Comparison of ENCODE assay signal across 19 mouse cellular contexts in the genomic region with DNA sequence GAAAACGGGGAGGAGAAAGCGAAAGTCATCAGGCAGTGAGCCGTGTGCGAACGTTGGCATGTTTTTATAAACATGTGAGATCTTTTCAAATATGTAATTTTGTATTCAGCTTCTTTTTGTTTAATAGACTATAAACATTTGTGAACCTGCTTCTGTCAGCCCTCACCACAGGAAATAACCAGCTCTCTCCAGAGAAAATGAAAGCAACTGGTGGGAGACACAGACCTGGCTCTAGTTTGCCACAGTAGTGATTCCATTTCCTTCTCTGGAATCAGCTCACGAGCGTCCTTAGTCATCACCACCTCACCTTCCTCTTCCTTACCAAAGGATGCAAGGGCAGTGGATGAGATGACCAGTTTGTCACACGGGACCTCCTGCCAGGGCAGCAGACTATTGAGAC.
DNase-seq lines count a peak whose midpoint lies in the region; ATAC-seq lines count a peak whose summit lies in the region.
"Had no signal": no experiment of that assay in that cellular context is flagged by ENCODE, and none has a peak within 500 bp of the region (broad histone marks: within the 10 kb centered on the region; RNA-seq: fewer than 3 reads in every experiment).

No protein-coding gene starts in this region.

- H3K27ac ChIP-seq in lung, embryonic 16.5 days (ENCODE audit: low read length), result no peak overlapping the region
- no peak overlapping the region for H3K27ac ChIP-seq in intestine, embryonic 16.5 days (ENCODE audit: low read length)
- H3K27ac ChIP-seq in stomach, embryonic 16.5 days (ENCODE audit: low read length), result no peak overlapping the region
- no peak overlapping the region for H3K27ac ChIP-seq in forebrain, embryonic 16.5 days (ENCODE audit: low read length)
- H3K27ac ChIP-seq: embryonic facial prominence, embryonic 10.5 days; forebrain, embryonic 15.5 days; heart, embryonic 10.5 days had no signal

- WGBS in lung, embryonic 16.5 days, result 51% methylated on average over 8 of the region's 8 CpGs
- WGBS in intestine, embryonic 16.5 days, result 65% methylated on average over 8 of the region's 8 CpGs
- WGBS in stomach, embryonic 16.5 days, result 60% methylated on average over 8 of the region's 8 CpGs
- WGBS in forebrain, embryonic 16.5 days, result 87% methylated on average over 8 of the region's 8 CpGs

- no peaks in the 10 kb centered on the region for H3K9me3 ChIP-seq in lung, embryonic 16.5 days (ENCODE audit: control insufficient read depth, low read length)
- no peaks in the 10 kb centered on the region for H3K9me3 ChIP-seq in intestine, embryonic 16.5 days (ENCODE audit: control insufficient read depth, low read length)
- no peaks in the 10 kb centered on the region for H3K9me3 ChIP-seq in stomach, embryonic 16.5 days (replicated peaks; ENCODE audit: control insufficient read depth, low read length)
- no peaks in the 10 kb centered on the region for H3K9me3 ChIP-seq in forebrain, embryonic 16.5 days (ENCODE audit: control insufficient read depth, low read length)
- H3K9me3 ChIP-seq: embryonic facial prominence, embryonic 10.5 days; forebrain, embryonic 15.5 days; heart, embryonic 10.5 days had no signal

- no peaks in the 10 kb centered on the region for H3K27me3 ChIP-seq in lung, embryonic 16.5 days (ENCODE audit: control insufficient read depth, insufficient read depth, low read depth, low read length)
- no peaks in the 10 kb centered on the region for H3K27me3 ChIP-seq in intestine, embryonic 16.5 days (replicated peaks; ENCODE audit: control insufficient read depth, insufficient read depth, low read length)
- no peaks in the 10 kb centered on the region for H3K27me3 ChIP-seq in stomach, embryonic 16.5 days (ENCODE audit: control insufficient read depth, insufficient read depth, low read length)
- H3K27me3 ChIP-seq in forebrain, embryonic 16.5 days (replicated peaks; ENCODE audit: control insufficient read depth, insufficient read depth, low read length), result no peaks in the 10 kb centered on the region
- H3K27me3 ChIP-seq: forebrain, embryonic 15.5 days had no signal

- ATAC-seq in lung, embryonic 16.5 days (ENCODE audit: low read depth), result no peak
- ATAC-seq in common myeloid progenitor, adult 5-6 weeks (replicated peaks; ENCODE audit: low read depth, poor library complexity, severe bottlenecking), result peak; percentile 58; the same call in 1 of the 2 replicates
- no peak for ATAC-seq in intestine, embryonic 16.5 days
- ATAC-seq in stomach, embryonic 16.5 days (ENCODE audit: insufficient read depth, low FRiP score), result no peak
- ATAC-seq in forebrain, embryonic 16.5 days, result no peak
- ATAC-seq: forebrain, embryonic 15.5 days; hindbrain, embryonic 16.5 days; Patski had no signal

- H3K4me3 ChIP-seq in lung, embryonic 16.5 days (ENCODE audit: low read length), result peak overlapping the region; percentile 35
- peak overlapping the region; percentile 19; the same call in 1 of the 2 replicates for H3K4me3 ChIP-seq in intestine, embryonic 16.5 days (ENCODE audit: low read length)
- H3K4me3 ChIP-seq in stomach, embryonic 16.5 days (replicated peaks; ENCODE audit: low read length), result peak overlapping the region; percentile 11; the same call in 1 of the 2 replicates
- no peak overlapping the region for H3K4me3 ChIP-seq in forebrain, embryonic 16.5 days (replicated peaks; ENCODE audit: low read length)
- H3K4me3 ChIP-seq: embryonic facial prominence, embryonic 10.5 days; erythroblast, embryonic 14.5 days; forebrain, embryonic 15.5 days; heart, embryonic 10.5 days had no signal

- H3K36me3 ChIP-seq in lung, embryonic 16.5 days (ENCODE audit: control insufficient read depth, insufficient read depth, low read length), result no peaks in the 10 kb centered on the region
- H3K36me3 ChIP-seq in intestine, embryonic 16.5 days (ENCODE audit: control insufficient read depth, insufficient read depth, low read length), result no peaks in the 10 kb centered on the region
- no peaks in the 10 kb centered on the region for H3K36me3 ChIP-seq in stomach, embryonic 16.5 days (ENCODE audit: control insufficient read depth, insufficient read depth, low read length)
- no peaks in the 10 kb centered on the region for H3K36me3 ChIP-seq in forebrain, embryonic 16.5 days (ENCODE audit: control insufficient read depth, insufficient read depth)
- H3K36me3 ChIP-seq: embryonic facial prominence, embryonic 10.5 days; forebrain, embryonic 15.5 days; heart, embryonic 10.5 days had no signal

- peak overlapping the region; percentile 38 for H3K4me2 ChIP-seq in lung, embryonic 16.5 days (ENCODE audit: low read depth, low read length)
- H3K4me2 ChIP-seq in intestine, embryonic 16.5 days (ENCODE audit: low read depth, low read length), result 0 out of 2 replicates have a peak overlapping the region, but pooled peaks have one; percentile 16
- peak overlapping the region; percentile 27 for H3K4me2 ChIP-seq in stomach, embryonic 16.5 days (ENCODE audit: low read depth, low read length)
- H3K4me2 ChIP-seq in forebrain, embryonic 16.5 days (ENCODE audit: low read length), result no peak overlapping the region
- H3K4me2 ChIP-seq: forebrain, embryonic 15.5 days; liver, embryonic 11.5 days had no signal

- 0 out of 2 replicates have a peak overlapping the region, but pooled peaks have one; percentile 14 for H3K9ac ChIP-seq in lung, embryonic 16.5 days (ENCODE audit: low read length)
- no peak overlapping the region for H3K9ac ChIP-seq in intestine, embryonic 16.5 days (ENCODE audit: low read depth, low read length)
- no peak overlapping the region for H3K9ac ChIP-seq in stomach, embryonic 16.5 days (ENCODE audit: low read length)
- H3K9ac ChIP-seq in forebrain, embryonic 16.5 days (replicated peaks; ENCODE audit: low read depth, low read length), result no peak overlapping the region
- H3K9ac ChIP-seq: forebrain, embryonic 15.5 days had no signal

- DNase-seq in lung, postnatal 4 days, result no peak
- no peak for DNase-seq in ovary, adult 18-20 months (ENCODE audit: low spot score)
- DNase-seq: cerebellum, postnatal 10 days; heart, postnatal 14 days; right cerebral cortex, adult 18-20 months; spleen, adult 18-20 months; thymus, adult 18-20 months had no signal

- H3K4me1 ChIP-seq in lung, embryonic 16.5 days (replicated peaks; ENCODE audit: control insufficient read depth, insufficient read depth, low read length), result 0 out of 2 replicates have a peak, but pooled peaks cover 6% of the 10 kb centered on the region
- H3K4me1 ChIP-seq in intestine, embryonic 16.5 days (ENCODE audit: control insufficient read depth, insufficient read depth, low read length), result no peaks in the 10 kb centered on the region
- H3K4me1 ChIP-seq in stomach, embryonic 16.5 days (ENCODE audit: control insufficient read depth, insufficient read depth, low read length), result peaks cover 7% of the 10 kb centered on the region; the same call in 1 of the 2 replicates
- no peaks in the 10 kb centered on the region; the same call in 1 of the 2 replicates for H3K4me1 ChIP-seq in forebrain, embryonic 16.5 days (replicated peaks; ENCODE audit: control insufficient read depth, insufficient read depth, low read length)
